Mouse (Mus musculus) small intestine, adult 10 weeks (tissue): ENCODE measurements around the gene Syn3. TPM values are rescaled to one million over a fixed set of nuclear protein-coding genes. Genes with fewer than 3 reads are reported as not detected.

Source experiments
- polyA plus RNA-seq: library from polyadenylated mRNA; stranded (reverse); fragments of 350-450 nt; fragmentation: Illumina TruSeq; extraction: RNeasy Lipid Tissue Mini Kit (QIAGEN cat#74804); gene quantifications from one replicate; pipeline ENCODE4 v1.2.3, GENCODE M21; 2014; ENCODE audit warnings: low replicate concordance

The Syn3 gene
- polyA plus RNA-seq = not detected

GRCm38 (mm10) chr10:86498673-86499391 lies at the start of gene Syn3:
Gene Syn3, minus strand, starts transcription at chr10:86498896.

DNA sequence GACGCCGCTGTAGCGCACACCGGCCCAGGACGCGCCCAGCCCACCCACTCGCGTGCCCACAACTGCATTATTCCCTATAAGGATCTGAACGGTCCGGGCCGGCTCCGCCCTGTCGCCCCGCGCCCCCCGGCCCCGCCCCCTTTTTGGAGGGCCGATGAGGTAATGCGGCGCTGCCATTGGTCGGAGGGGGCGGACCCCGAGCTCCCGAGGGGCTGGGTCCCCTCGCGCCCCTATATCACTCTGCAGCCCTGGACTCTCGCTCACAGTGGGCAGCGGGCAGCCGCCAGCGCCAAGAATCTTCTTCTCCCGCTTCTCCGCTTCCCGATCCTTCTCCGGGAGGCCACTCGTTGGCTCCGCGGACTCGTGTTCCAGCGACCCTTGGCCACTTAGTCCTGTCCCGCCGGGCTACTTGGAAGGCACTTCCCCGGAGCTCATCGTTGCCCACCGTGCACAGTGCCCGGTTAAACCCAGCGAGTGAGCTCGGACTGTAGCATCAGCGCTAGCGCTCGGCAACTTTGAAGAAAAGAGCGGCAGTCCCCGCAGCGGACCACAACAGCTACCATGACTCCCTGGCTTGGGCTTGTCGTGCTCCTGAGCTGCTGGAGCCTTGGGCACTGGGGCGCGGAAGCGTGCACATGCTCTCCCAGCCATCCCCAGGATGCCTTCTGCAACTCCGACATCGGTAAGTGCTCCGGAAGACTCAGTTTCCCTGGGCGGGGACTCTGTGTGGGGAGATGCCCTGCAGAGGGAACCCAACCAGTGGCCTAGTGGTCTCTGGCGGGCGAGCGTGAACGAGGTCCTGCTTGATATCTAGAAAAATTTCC lies 198.2 kb downstream of the Syn3 start, which contains the start of gene Timp3:
Timp3 (plus strand) TSS at position 80 of the 824 bp plus-strand sequence.

GRCm38 (mm10) chr10:86021749-86022473 lies 476.8 kb downstream of the Syn3 start, which contains the start of gene Fbxo7:
Gene Fbxo7, plus strand, starts transcription at chr10:86021972.

GRCm38 (mm10) chr10:86011781-86012180 lies 486.9 kb downstream of the Syn3 start, which contains the start of gene Bpifc:
Gene Bpifc, minus strand, starts transcription at chr10:86011895.

Other genes with a start within 250 kb of the Syn3 start
- gene Timp3, start 198.5 kb downstream of the Syn3 start, polyA plus RNA-seq = 46.9 TPM
- gene Hsp90b1, start 206.6 kb upstream of the Syn3 start, polyA plus RNA-seq = 1,123 TPM
- 1.7 TPM for gene Ttc41, start 206.9 kb upstream of the Syn3 start, polyA plus RNA-seq